Mouse (Mus musculus) left cerebral cortex, postnatal 25 days (tissue): Measurements from ENCODE around the gene Trappc12. TPM values are rescaled to one million over a fixed set of nuclear protein-coding genes. Genes with fewer than 3 reads are reported as not detected.

Experiments
- microRNA-seq, 2 experiments: library from miRNA; unstranded; fragments of <30 nt; microRNA quantifications; one replicate each; pipeline ENCODE4 v1.2.0; 2022
- total RNA-seq, 2 experiments: library from RNA; stranded (reverse); gene quantifications; 2 replicates each; pipeline ENCODE4 v1.2.3; 2021

Gene Trappc12
- total RNA-seq, 2 experiments from 2014 or later: 53.8 to 57.7 TPM

Small RNAs within 50 kb of the gene (microRNA-seq; reads per million reads assigned to microRNA genes)
- gene Mir6937: 0 to 0.25 reads per million in 2 experiments

Other genes with a start within 250 kb of the Trappc12 start
- gene Dcdc2c, start 198.1 kb downstream of the Trappc12 start, total RNA-seq: 1 to 10 TPM in 1 of 2 experiments, under 1 TPM in 1; 0.66 to 1.1 TPM
- gene Allc, start 167.9 kb downstream of the Trappc12 start, total RNA-seq: 1 to 10 TPM in 1 of 2 experiments, under 1 TPM in 1; 0.73 to 1.2 TPM
- under 1 TPM; 0.60 to 0.62 TPM for gene Colec11, start 127.1 kb downstream of the Trappc12 start, total RNA-seq
- gene Rps7, start 114.5 kb downstream of the Trappc12 start, total RNA-seq: 100 to 1,000 TPM; 282 to 283 TPM
- gene Rnaseh1, start 100.9 kb downstream of the Trappc12 start, total RNA-seq: 10 to 100 TPM; 12.9 to 13.4 TPM
- gene Adi1, start 75.2 kb downstream of the Trappc12 start, total RNA-seq: 10 to 100 TPM; 26.5 to 29.7 TPM
- 10 to 100 TPM; 60.3 to 62.1 TPM for gene Eipr1, start 1.3 kb upstream of the Trappc12 start, total RNA-seq